Mouse (Mus musculus) cerebellum, adult 2 months (tissue): ENCODE results near the gene Ppt2.

Experiments used
- CTCF ChIP-seq: fragments of 200-500 bp; IDR thresholded peaks from 2 replicates; pipeline ENCODE4 v1.5.1; 2011; ENCODE audit warnings: low read depth, mild to moderate bottlenecking, control low read depth, low read length, moderate library complexity, borderline replicate concordance; ENCODE audit not compliant: insufficient read depth
- POLR2A ChIP-seq: fragments of 200-500 bp; IDR thresholded peaks from 2 replicates; pipeline ENCODE4 v1.6.1; 2011; ENCODE audit warnings: low read length, control low read depth, borderline replicate concordance; ENCODE audit not compliant: insufficient read depth

- TF ChIP-seq POLR2A (no peak), CTCF (no peak)
These were observed 41.4 kb downstream of the Ppt2 start for GRCm38 (mm10) chr17:34586796-34587422.
